Mouse (Mus musculus) olfactory bulb, adult 2 months (tissue): ENCODE measurements around the gene Ptprg.

Experiments used
- CTCF ChIP-seq: fragments of 200-500 bp; IDR thresholded peaks from 2 replicates; pipeline ENCODE4 v1.5.1; 2012; ENCODE audit warnings: low read depth, mild to moderate bottlenecking, low read length, moderate library complexity; ENCODE audit not compliant: insufficient read depth
- POLR2A ChIP-seq: fragments of 200-500 bp; IDR thresholded peaks from 2 replicates; pipeline ENCODE4 v1.6.1; 2012; ENCODE audit warnings: mild to moderate bottlenecking, low read depth, low read length, moderate library complexity; ENCODE audit not compliant: insufficient read depth

GRCm38 (mm10) chr14:11871752-11872344, 318.5 kb downstream of the Ptprg start:
- TF ChIP-seq CTCF = no peak
- no peak for TF ChIP-seq POLR2A
